12 mouse cellular contexts compared by ENCODE assay signal in genomic region chr8:126787398-126787797, GRCm38 (mm10).
"Had no signal": no experiment of that assay in that cellular context is flagged by ENCODE, and none has a peak within 500 bp of the region (broad histone marks: within the 10 kb centered on the region; RNA-seq: fewer than 3 reads in every experiment).

No protein-coding gene starts in this region.

- H3K9me3 ChIP-seq: limb, embryonic 15.5 days; stomach, embryonic 15.5 days had no signal

- H3K4me2 ChIP-seq: limb, embryonic 15.5 days; liver, embryonic 12.5 days; midbrain, embryonic 12.5 days; neural tube, embryonic 13.5 days; stomach, embryonic 15.5 days had no signal

- H3K4me3 ChIP-seq: limb, embryonic 15.5 days; liver, embryonic 12.5 days; midbrain, embryonic 12.5 days; neural tube, embryonic 13.5 days; stomach, embryonic 15.5 days had no signal

- ATAC-seq: intestine, embryonic 16.5 days; midbrain, embryonic 16.5 days had no signal

- H3K27me3 ChIP-seq: limb, embryonic 15.5 days; liver, embryonic 12.5 days; midbrain, embryonic 12.5 days; neural tube, embryonic 13.5 days; stomach, embryonic 15.5 days had no signal

- H3K27ac ChIP-seq: liver, embryonic 12.5 days; midbrain, embryonic 12.5 days; stomach, embryonic 15.5 days had no signal

- H3K9ac ChIP-seq: limb, embryonic 15.5 days; liver, embryonic 12.5 days; midbrain, embryonic 12.5 days; neural tube, embryonic 13.5 days; stomach, embryonic 15.5 days had no signal

- H3K36me3 ChIP-seq: limb, embryonic 15.5 days; liver, embryonic 12.5 days; midbrain, embryonic 12.5 days; neural tube, embryonic 13.5 days; stomach, embryonic 15.5 days had no signal

- DNase-seq: kidney, adult 8-10 months; layer of hippocampus, adult 9-11 months; layer of hippocampus, postnatal 36 days; right cerebral cortex, postnatal 14 days; thymus, postnatal 14 days had no signal
